Mouse (Mus musculus): ENCODE measurements around the gene Primpol.

DNA sequence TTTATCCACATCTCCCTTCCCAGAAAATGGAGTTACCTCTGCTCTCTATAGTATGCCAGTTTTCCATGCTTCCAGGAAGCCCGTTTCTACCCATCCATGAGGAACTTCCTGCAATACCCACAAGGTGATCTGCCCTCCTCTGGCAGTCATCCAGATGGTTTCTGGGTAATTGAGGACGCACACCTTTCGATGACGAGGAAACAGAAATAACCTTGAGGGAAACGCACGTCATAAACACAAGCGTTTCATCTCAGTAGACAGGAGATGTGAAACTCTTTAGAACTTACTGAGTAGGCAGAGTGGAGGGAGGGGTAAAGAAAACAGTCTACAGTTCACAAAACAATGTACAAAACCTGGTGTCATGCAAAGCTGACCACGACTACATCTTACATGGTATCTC lies 67.0 kb downstream of the Primpol start:
- TF ChIP-seq GATA1 (IDR thresholded peaks at IDR 0.05; ENCODE audit: borderline replicate concordance, low read length) (no peak), FLI1 (IDR thresholded peaks at IDR 0.05; ENCODE audit: low read length) (no peak)

All from megakaryocyte, embryonic 14.5 days (primary cell).